Mouse (Mus musculus) effector memory CD4-positive, alpha-beta T cell, adult 5 months (primary cell): Measurements from ENCODE around the gene Gm28710. TPM values are rescaled to one million over a fixed set of nuclear protein-coding genes. Genes with fewer than 3 reads are reported as not detected.

ENCODE experiments used
- polyA plus RNA-seq: library from polyadenylated mRNA; unstranded; fragments of 100-300 nt; shearing (Covaris generic); gene quantifications from one replicate; pipeline ENCODE4 v1.2.1, GENCODE M21; 2017

Gene Gm28710
- polyA plus RNA-seq = not detected

GRCm38 (mm10) chr5:16791243-16791860 lies at the start of gene Gm28710:
Gene Gm28710 (plus strand): TSS chr5:16791810.

Other genes starting within 250 kb of the Gm28710 start
- gene Hgf, start 238.3 kb upstream of the Gm28710 start, polyA plus RNA-seq = 0.16 TPM